Mouse (Mus musculus) layer of hippocampus, postnatal 14 days (tissue): ENCODE measurements around the gene Coq7. TPM values are rescaled to one million over a fixed set of nuclear protein-coding genes. Genes with fewer than 3 reads are reported as not detected.

Source experiments
- DNase-seq, 2 experiments: peaks; one replicate each; pipeline ENCODE4 v3.0.0; 2021 to 2022; ENCODE audit warnings: low spot score in 2 of 2, mixed read lengths in 1 of 2
- total RNA-seq, 2 experiments: library from RNA; stranded (reverse); gene quantifications; 2 replicates each; pipeline ENCODE4 v1.2.3; 2021

Coq7 gene
- total RNA-seq, 2 experiments from 2014 or later, result 35.2 to 37.0 TPM

DNA sequence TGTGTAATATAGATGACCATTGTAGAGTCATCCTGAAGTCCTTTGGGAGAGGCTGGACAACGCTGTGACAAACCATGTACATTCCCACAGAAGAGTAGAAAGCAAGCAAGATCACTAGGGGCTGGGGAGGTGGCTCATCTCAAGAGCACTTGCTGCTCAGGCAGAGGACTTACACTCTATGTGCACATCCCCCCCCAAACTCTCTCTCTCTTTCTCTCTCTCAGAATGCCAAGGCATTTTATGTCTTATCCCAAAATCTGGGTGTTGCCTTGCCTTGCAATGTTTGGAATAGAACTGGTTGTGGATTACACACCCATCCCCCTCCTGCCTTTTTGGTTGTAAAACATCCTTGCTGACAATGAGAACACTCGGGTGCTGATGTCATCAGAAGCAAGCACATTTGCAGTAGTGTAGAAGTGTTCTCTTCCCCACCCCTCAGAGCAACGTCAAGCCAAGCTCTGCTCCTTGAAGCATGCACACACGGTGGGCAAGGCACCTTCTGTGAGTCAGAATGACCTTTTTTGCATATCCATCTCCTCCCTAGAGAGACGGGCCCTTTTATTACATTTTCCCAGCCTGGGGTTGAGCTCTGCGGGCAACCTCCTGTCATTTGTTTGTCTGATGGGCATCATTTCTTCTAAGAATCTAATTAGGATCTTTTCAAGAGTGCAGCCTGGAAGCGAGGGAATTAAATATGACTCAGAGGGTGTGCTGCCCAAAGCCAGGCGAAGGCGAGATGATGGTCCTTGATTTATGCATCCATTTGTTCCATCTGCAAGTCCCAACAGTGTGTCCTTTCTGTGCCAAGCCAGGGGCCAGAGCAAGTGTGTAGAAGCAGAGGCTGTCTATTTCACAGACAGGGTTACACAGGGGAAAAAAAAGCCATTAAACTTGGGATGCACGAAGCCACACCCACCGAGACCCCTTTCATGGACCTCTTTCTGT, 70.1 kb downstream of the Coq7 start:
- no peak for DNase-seq

DNA sequence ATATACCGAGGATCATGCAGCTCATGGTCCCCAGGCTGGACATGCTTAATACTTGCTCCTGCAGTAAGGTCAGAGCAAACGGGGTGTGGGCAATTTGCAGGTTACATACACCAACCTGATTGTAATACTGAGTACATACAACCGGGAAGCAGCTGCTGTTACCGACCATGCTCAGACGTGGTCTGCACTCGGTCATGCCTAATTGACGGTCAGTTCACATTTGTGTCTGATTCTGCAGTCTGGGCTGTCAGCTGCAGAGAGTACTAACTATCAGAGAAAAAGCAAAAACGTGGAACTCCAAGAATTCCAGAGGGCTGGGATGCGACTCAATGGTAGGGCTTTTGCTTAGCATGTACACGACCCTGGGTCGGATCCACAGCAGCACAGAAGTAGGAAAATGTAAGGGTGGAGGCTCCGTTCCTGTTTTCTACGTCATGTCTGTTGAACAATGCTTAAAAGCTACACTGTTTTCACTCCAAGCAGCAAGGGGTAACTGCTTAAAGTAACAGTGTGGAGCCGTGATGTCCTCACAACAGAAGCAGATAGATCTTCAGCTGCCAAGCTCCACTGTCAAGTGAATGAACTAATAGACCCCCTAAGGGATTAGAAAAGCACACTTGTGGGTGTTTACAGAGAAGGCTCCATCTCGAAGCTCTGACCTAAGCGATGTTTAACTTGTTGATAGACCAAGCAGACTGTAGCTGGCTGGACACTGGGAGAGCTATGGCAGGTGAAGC, 71.6 kb downstream of the Coq7 start:
- no peak for DNase-seq

Other genes starting within 250 kb of the Coq7 start
- gene Syt17, start 85.1 kb downstream of the Coq7 start, total RNA-seq, result 10 to 100 TPM; 64.6 to 64.9 TPM
- gene Itpripl2, start 41.4 kb downstream of the Coq7 start, total RNA-seq, result 1 to 10 TPM; 4.6 TPM
- 10 to 100 TPM; 19.6 to 24.3 TPM for gene Tmc7, start 51.4 kb upstream of the Coq7 start, total RNA-seq
- gene Tmc5, start 63.9 kb upstream of the Coq7 start, total RNA-seq, result under 1 TPM; 0.21 to 0.31 TPM
- 100 to 1,000 TPM; 247 to 250 TPM for gene Gde1, start 172.4 kb upstream of the Coq7 start, total RNA-seq
- gene Ccp110, start 179.2 kb upstream of the Coq7 start, total RNA-seq, result 10 to 100 TPM; 36.2 TPM
- 10 to 100 TPM; 59.5 to 61.9 TPM for gene Vps35l, start 206.9 kb upstream of the Coq7 start, total RNA-seq